Mouse (Mus musculus) MEL (cell line): ENCODE results near the gene Kmt5c. TPM values are rescaled to one million over a fixed set of nuclear protein-coding genes. Genes with fewer than 3 reads are reported as not detected.
A peak's percentile ranks its signal among the peaks of the same experiment; 100 is the strongest.

Source experiments
- DNase-seq: peaks from one replicate; pipeline ENCODE4 v3.0.0; 2011; ENCODE audit warnings: low read depth, low spot score
- H3K27ac ChIP-seq: 2 replicates; pipeline ENCODE4 v1.5.1; 2012; ENCODE audit warnings: low read depth, mild to moderate bottlenecking, control low read depth, low read length, moderate library complexity; ENCODE audit not compliant: control insufficient read depth
- H3K27me3 ChIP-seq, 2 experiments: fragments of 150-350 bp in 1 of 2; sonication (generic) in 1 of 2; 2 replicates each; pipeline ENCODE4 v1.6.1; 2012; ENCODE audit warnings: low read length in 2 of 2, mild to moderate bottlenecking in 2 of 2, improper control_type of control experiment in 1 of 2, moderate library complexity in 1 of 2; ENCODE audit not compliant: insufficient read depth in 2 of 2, control insufficient read depth in 1 of 2
- H3K36me3 ChIP-seq, 2 experiments: 2 replicates each; pipeline ENCODE4 v1.6.1; 2012 to 2014; ENCODE audit warnings: low read length in 2 of 2, improper control_type of control experiment in 1 of 2, inconsistent platforms in 1 of 2, mild to moderate bottlenecking in 1 of 2; ENCODE audit not compliant: insufficient read depth in 2 of 2, control insufficient read depth in 1 of 2
- H3K4me1 ChIP-seq, 2 experiments: fragments of 150-350 bp in 1 of 2; sonication (generic) in 1 of 2; 2 replicates each; pipeline ENCODE4 v1.6.1; 2012; ENCODE audit warnings: low read length in 2 of 2, improper control_type of control experiment in 1 of 2, mild to moderate bottlenecking in 1 of 2; ENCODE audit not compliant: insufficient read depth in 2 of 2, control insufficient read depth in 1 of 2
- H3K4me3 ChIP-seq, 2 experiments: fragments of 150-350 bp in 1 of 2; sonication (generic) in 1 of 2; 2 replicates each; pipeline ENCODE4 v1.5.1; 2012; ENCODE audit warnings: low read depth in 2 of 2, low read length in 2 of 2, mild to moderate bottlenecking in 2 of 2, moderate library complexity in 2 of 2, control low read depth in 1 of 2, improper control_type of control experiment in 1 of 2; ENCODE audit not compliant: control insufficient read depth in 1 of 2, insufficient read depth in 1 of 2
- H3K79me2 ChIP-seq: 2 replicates; pipeline ENCODE4 v1.6.1; 2012; ENCODE audit warnings: mild to moderate bottlenecking, low read length, moderate library complexity; ENCODE audit not compliant: control insufficient read depth, poor library complexity, insufficient read depth
- H3K9ac ChIP-seq: 2 replicates; pipeline ENCODE4 v1.6.1; 2012; ENCODE audit warnings: low read depth, mild to moderate bottlenecking, control low read depth, low read length, moderate library complexity; ENCODE audit not compliant: control insufficient read depth, poor library complexity, severe bottlenecking
- H3K9me3 ChIP-seq: fragments of 150-350 bp; sonication (generic); replicated peaks from 2 replicates; pipeline ENCODE4 v1.6.1; 2012; ENCODE audit warnings: mild to moderate bottlenecking, low read length, improper control_type of control experiment, moderate library complexity; ENCODE audit not compliant: insufficient read depth
- BHLHE40 ChIP-seq: IDR thresholded peaks from 2 replicates; pipeline ENCODE4 v1.6.1; 2012; ENCODE audit warnings: low read depth, mild to moderate bottlenecking, inconsistent platforms, low read length, improper control_type of control experiment, borderline replicate concordance
- CHD1 ChIP-seq: IDR thresholded peaks from 2 replicates; pipeline ENCODE4 v1.6.1; 2012; ENCODE audit warnings: low read depth, mild to moderate bottlenecking, inconsistent platforms, low read length, improper control_type of control experiment
- CHD2 ChIP-seq: IDR thresholded peaks from 2 replicates; pipeline ENCODE4 v1.6.1; 2011; ENCODE audit warnings: low read length, improper control_type of control experiment
- E2F4 ChIP-seq: IDR thresholded peaks from 2 replicates; pipeline ENCODE4 v1.6.1; 2011; ENCODE audit warnings: low read depth, low read length, improper control_type of control experiment, borderline replicate concordance
- ELF1 ChIP-seq: IDR thresholded peaks from 2 replicates; pipeline ENCODE4 v1.6.1; 2014; ENCODE audit warnings: low read depth, mild to moderate bottlenecking, inconsistent platforms, low read length, improper control_type of control experiment, moderate library complexity
- EP300 ChIP-seq, 2 experiments: IDR thresholded peaks; 2 replicates each; pipeline ENCODE4 v1.6.1; 2011; ENCODE audit warnings: improper control_type of control experiment in 2 of 2, low read length in 2 of 2, low read depth in 1 of 2, mild to moderate bottlenecking in 1 of 2
- GABPA ChIP-seq: IDR thresholded peaks from 2 replicates; pipeline ENCODE4 v1.6.1; 2012; ENCODE audit warnings: low read depth, mild to moderate bottlenecking, inconsistent platforms, low read length, improper control_type of control experiment, moderate library complexity
- GATA1 ChIP-seq: IDR thresholded peaks from 2 replicates; pipeline ENCODE4 v1.6.1; 2011; ENCODE audit warnings: low read depth, low read length, improper control_type of control experiment
- HCFC1 ChIP-seq: IDR thresholded peaks from 2 replicates; pipeline ENCODE4 v1.6.1; 2012; ENCODE audit warnings: low read depth, mild to moderate bottlenecking, inconsistent platforms, low read length, improper control_type of control experiment, moderate library complexity
- JUND ChIP-seq: IDR thresholded peaks from 2 replicates; pipeline ENCODE4 v1.6.1; 2011; ENCODE audit warnings: low read depth, mild to moderate bottlenecking, improper control_type of control experiment, low read length
- KAT2A ChIP-seq: conservative IDR thresholded peaks from 2 replicates; pipeline ENCODE4 v1.6.1; 2012; ENCODE audit warnings: low read depth, low read length, improper control_type of control experiment, inconsistent platforms
- MAX ChIP-seq: IDR thresholded peaks from 2 replicates; pipeline ENCODE4 v1.6.1; 2011; ENCODE audit warnings: low read length, improper control_type of control experiment
- MAZ ChIP-seq: IDR thresholded peaks from 2 replicates; pipeline ENCODE4 v1.6.1; 2012; ENCODE audit warnings: low read depth, mild to moderate bottlenecking, inconsistent platforms, low read length, improper control_type of control experiment
- MEF2A ChIP-seq: IDR thresholded peaks from 2 replicates; pipeline ENCODE4 v1.6.1; 2014; ENCODE audit warnings: low read depth, mild to moderate bottlenecking, inconsistent platforms, low read length, improper control_type of control experiment; ENCODE audit not compliant: poor library complexity, insufficient replicate concordance, severe bottlenecking; ENCODE audit errors: extremely low read depth
- MXI1 ChIP-seq: IDR thresholded peaks from 2 replicates; pipeline ENCODE4 v1.6.1; 2011; ENCODE audit warnings: mild to moderate bottlenecking, low read depth, low read length, improper control_type of control experiment
- MYC ChIP-seq: IDR thresholded peaks from 2 replicates; pipeline ENCODE4 v1.6.1; 2011; ENCODE audit warnings: low read depth, mild to moderate bottlenecking, low read length, improper control_type of control experiment, moderate library complexity
- NELFE ChIP-seq: IDR thresholded peaks from 2 replicates; pipeline ENCODE4 v1.6.1; 2011; ENCODE audit warnings: low read depth, low read length, improper control_type of control experiment
- NRF1 ChIP-seq: IDR thresholded peaks from 2 replicates; pipeline ENCODE4 v1.6.1; 2014; ENCODE audit warnings: low read depth, mild to moderate bottlenecking, inconsistent platforms, low read length, improper control_type of control experiment, moderate library complexity; ENCODE audit not compliant: poor library complexity, insufficient read depth, severe bottlenecking
- POLR2A ChIP-seq, 2 experiments: IDR thresholded peaks; 2 replicates each; pipeline ENCODE4 v1.6.1; 2011 to 2012; ENCODE audit warnings: low read length in 2 of 2, mild to moderate bottlenecking in 2 of 2, control low read depth in 1 of 2, improper control_type of control experiment in 1 of 2, low read depth in 1 of 2, moderate library complexity in 1 of 2; ENCODE audit not compliant: control insufficient read depth in 1 of 2, insufficient read depth in 1 of 2, poor library complexity in 1 of 2
- POLR2AphosphoS2 ChIP-seq: IDR thresholded peaks from 2 replicates; pipeline ENCODE4 v1.6.1; 2011; ENCODE audit warnings: low read length, improper control_type of control experiment
- POLR2AphosphoS5 ChIP-seq: IDR thresholded peaks from 2 replicates; pipeline ENCODE4 v1.6.1; 2012; ENCODE audit warnings: low read depth, borderline replicate concordance, mild to moderate bottlenecking, inconsistent platforms, low read length, moderate library complexity, mixed read lengths
- RAD21 ChIP-seq: IDR thresholded peaks from 2 replicates; pipeline ENCODE4 v1.6.1; 2011; ENCODE audit warnings: mild to moderate bottlenecking, low read depth, low read length, improper control_type of control experiment
- RCOR1 ChIP-seq: IDR thresholded peaks from 2 replicates; pipeline ENCODE4 v1.6.1; 2012; ENCODE audit warnings: low read depth, mild to moderate bottlenecking, inconsistent platforms, low read length, improper control_type of control experiment
- SIN3A ChIP-seq: IDR thresholded peaks from 2 replicates; pipeline ENCODE4 v1.6.1; 2012; ENCODE audit warnings: low read length, improper control_type of control experiment, inconsistent platforms
- SMC3 ChIP-seq: IDR thresholded peaks from 2 replicates; pipeline ENCODE4 v1.6.1; 2011; ENCODE audit warnings: low read depth, low read length, improper control_type of control experiment
- TBP ChIP-seq: IDR thresholded peaks from 2 replicates; pipeline ENCODE4 v1.8.0; 2011; ENCODE audit warnings: low read depth, low read length, improper control_type of control experiment
- UBTF ChIP-seq: IDR thresholded peaks from 2 replicates; pipeline ENCODE4 v1.6.1; 2012; ENCODE audit warnings: low read depth, mild to moderate bottlenecking, inconsistent platforms, low read length, improper control_type of control experiment, moderate library complexity, borderline replicate concordance; ENCODE audit not compliant: insufficient read depth
- USF1 ChIP-seq: IDR thresholded peaks from 2 replicates; pipeline ENCODE4 v1.6.1; 2014; ENCODE audit warnings: low read depth, mild to moderate bottlenecking, inconsistent platforms, low read length, improper control_type of control experiment, moderate library complexity
- ZC3H11A ChIP-seq: IDR thresholded peaks from 2 replicates; pipeline ENCODE4 v1.6.1; 2012; ENCODE audit warnings: low read depth, mild to moderate bottlenecking, inconsistent platforms, low read length, improper control_type of control experiment
- ZKSCAN1 ChIP-seq: IDR thresholded peaks from 2 replicates; pipeline ENCODE4 v1.6.1; 2012; ENCODE audit warnings: low read depth, mild to moderate bottlenecking, inconsistent platforms, low read length, improper control_type of control experiment, moderate library complexity
- ZMIZ1 ChIP-seq: IDR thresholded peaks from 2 replicates; pipeline ENCODE4 v1.6.1; 2012; ENCODE audit warnings: low read depth, mild to moderate bottlenecking, inconsistent platforms, low read length, improper control_type of control experiment, moderate library complexity
- ZNF384 ChIP-seq: IDR thresholded peaks from 2 replicates; pipeline ENCODE4 v1.6.1; 2012; ENCODE audit warnings: low read depth, mild to moderate bottlenecking, inconsistent platforms, low read length, improper control_type of control experiment
- polyA plus RNA-seq, 2 experiments: library from polyadenylated mRNA; stranded (reverse) in 1 of 2; unstranded in 1 of 2; fragments of >175 nt in 1 of 2; fragments of >200 nt in 1 of 2; gene quantifications; 2 replicates each; pipeline versions ENCODE4 v1.2.1 to v1.2.4; 2012; ENCODE audit warnings: low replicate concordance in 2 of 2, low read depth in 1 of 2; ENCODE audit not compliant: insufficient read length in 2 of 2, insufficient read depth in 1 of 2, missing spikeins in 1 of 2
- total RNA-seq: library from RNA; depleted of rRNA; stranded (reverse); fragments of 300-350 nt; gene quantifications from 2 replicates; pipeline ENCODE4 v1.2.3, GENCODE M21; 2012

The Kmt5c gene
- total and polyA plus RNA-seq, 3 experiments: 21.8 to 60.2 TPM; not detected in 1

GRCm38 (mm10) chr7:4783667-4784268, 43.9 kb downstream of the Kmt5c start:
- H3K4me3 ChIP-seq: no peak overlapping the region

DNA sequence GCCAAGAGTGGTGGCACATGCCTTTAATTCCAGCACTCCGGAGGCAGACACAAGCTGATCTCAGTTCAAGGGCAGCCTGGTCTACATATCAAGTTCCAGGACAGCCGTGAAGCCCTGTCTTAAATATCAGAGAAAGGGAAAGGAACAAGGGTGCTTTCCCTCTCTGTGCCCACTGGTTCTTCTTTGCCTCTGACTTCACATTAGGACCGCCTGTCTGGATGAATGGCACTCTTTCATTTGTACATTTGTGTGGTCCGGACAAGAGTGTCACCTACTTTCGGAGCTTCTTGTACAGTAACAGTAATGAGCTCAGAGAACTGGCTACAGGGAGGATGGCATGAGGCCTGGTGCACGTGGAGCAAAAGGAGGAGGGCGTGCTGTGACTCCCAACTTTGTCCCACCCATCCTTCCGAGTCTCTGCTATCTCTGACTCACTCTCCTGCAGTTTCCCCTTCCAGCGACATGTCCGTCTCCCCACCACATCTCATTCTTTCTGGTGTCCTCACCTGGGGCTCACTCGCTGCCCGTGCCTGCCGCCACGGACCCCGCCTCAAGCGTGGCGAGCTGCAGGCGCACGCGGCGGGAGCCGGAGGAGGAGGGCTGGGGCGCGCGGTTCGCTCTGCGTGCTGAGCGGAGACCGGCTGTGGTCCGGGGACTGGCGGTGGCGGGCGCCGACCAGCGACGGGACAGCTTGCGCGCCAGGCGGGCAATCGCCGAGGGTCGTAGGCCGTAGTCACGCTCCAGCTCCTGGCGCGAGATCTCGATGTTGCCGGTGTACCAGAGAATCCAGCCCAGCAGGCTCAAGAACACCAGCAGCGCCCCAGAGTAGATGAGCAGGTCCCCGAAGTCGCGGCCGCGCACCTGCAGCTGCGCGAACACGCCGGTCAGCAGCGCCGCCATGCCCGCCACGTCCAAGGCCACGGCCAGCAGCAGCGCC, 48.9 kb downstream of the Kmt5c start:
- DNase-seq: peak; percentile 92
- Histone ChIP-seq H3K9ac (peak overlapping the region; percentile 93), H3K27ac (peak overlapping the region; percentile 68), H3K9me3 (no peaks in the 10 kb centered on the region), H3K27me3 (no peaks in the 10 kb centered on the region), H3K79me2 (peaks cover 33% of the 10 kb centered on the region), H3K4me1 (peaks cover 2 to 16% of the 10 kb centered on the region in 2 experiments; a peak in 3 of 4 replicates), H3K4me3 (peak overlapping the region; percentile 72 to 83), H3K36me3 (peaks cover 1 to 15% of the 10 kb centered on the region in 2 experiments; a peak in 3 of 4 replicates)
- TF ChIP-seq RCOR1: no peak
- TF ChIP-seq E2F4: no peak
- TF ChIP-seq ELF1: no peak
- peak; percentile 75 to 98 for TF ChIP-seq POLR2A (IDR thresholded peaks at IDR 0.05; ENCODE audit: control insufficient read depth in 1 of 2, insufficient read depth in 1 of 2, low read depth in 1 of 2, low read length in 2 of 2, poor library complexity in 1 of 2)
- TF ChIP-seq NELFE: peak; percentile 93
- TF ChIP-seq MEF2A: no peak
- TF ChIP-seq JUND: no peak
- TF ChIP-seq GABPA: no peak
- no peak for TF ChIP-seq CHD1
- TF ChIP-seq EP300 (IDR thresholded peaks at IDR 0.05; ENCODE audit: low read depth in 1 of 2, low read length in 2 of 2): no peak; a peak in 2 of 4 replicates
- TF ChIP-seq CHD2: no peak
- no peak for TF ChIP-seq ZKSCAN1
- TF ChIP-seq ZMIZ1: peak; percentile 83; the same call in 1 of the 2 replicates
- peak; percentile 34; the same call in 1 of the 2 replicates for TF ChIP-seq GATA1
- TF ChIP-seq RAD21: no peak
- TF ChIP-seq SMC3: no peak
- TF ChIP-seq HCFC1: 0 out of 2 replicates have a peak, but pooled peaks have one; percentile 14
- peak; percentile 60; the same call in 1 of the 2 replicates for TF ChIP-seq USF1
- TF ChIP-seq ZNF384: no peak
- no peak for TF ChIP-seq MAZ
- TF ChIP-seq TBP: peak; percentile 90
- TF ChIP-seq MXI1: peak; percentile 99
- TF ChIP-seq ZC3H11A: no peak
- peak; percentile 90 for TF ChIP-seq SIN3A

More at GRCm38 (mm10) chr7:4783667-4784268, 43.9 kb downstream of the Kmt5c start:
- no peak for DNase-seq
- H3K9ac ChIP-seq: no peak overlapping the region
- H3K4me1 ChIP-seq: peaks cover 2 to 21% of the 10 kb centered on the region in 2 experiments; a peak in 3 of 4 replicates
- H3K27me3 ChIP-seq: no peaks in the 10 kb centered on the region
- TF ChIP-seq GATA1 (no peak), MAX (no peak), UBTF (no peak), KAT2A (no peak), MYC (no peak), SIN3A (no peak), ZKSCAN1 (no peak), ZC3H11A (no peak), CHD1 (no peak), POLR2AphosphoS5 (no peak), NRF1 (no peak), POLR2AphosphoS2 (no peak), BHLHE40 (no peak)
- H3K36me3 ChIP-seq: peaks cover 0 to 15% of the 10 kb centered on the region in 2 experiments; a peak in 3 of 4 replicates
- H3K79me2 ChIP-seq: peaks cover 16% of the 10 kb centered on the region
- H3K9me3 ChIP-seq: no peaks in the 10 kb centered on the region
- no peak overlapping the region for H3K27ac ChIP-seq
